Mouse (Mus musculus): ENCODE data around the gene 6030458C11Rik. TPM values are rescaled to one million over a fixed set of nuclear protein-coding genes. Genes with fewer than 3 reads are reported as not detected.
A peak's percentile ranks its signal among the peaks of the same experiment; 100 is the strongest.

The 6030458C11Rik gene
- polyA plus RNA-seq, 1 experiment from 2014 or later = 31.3 TPM

DNA sequence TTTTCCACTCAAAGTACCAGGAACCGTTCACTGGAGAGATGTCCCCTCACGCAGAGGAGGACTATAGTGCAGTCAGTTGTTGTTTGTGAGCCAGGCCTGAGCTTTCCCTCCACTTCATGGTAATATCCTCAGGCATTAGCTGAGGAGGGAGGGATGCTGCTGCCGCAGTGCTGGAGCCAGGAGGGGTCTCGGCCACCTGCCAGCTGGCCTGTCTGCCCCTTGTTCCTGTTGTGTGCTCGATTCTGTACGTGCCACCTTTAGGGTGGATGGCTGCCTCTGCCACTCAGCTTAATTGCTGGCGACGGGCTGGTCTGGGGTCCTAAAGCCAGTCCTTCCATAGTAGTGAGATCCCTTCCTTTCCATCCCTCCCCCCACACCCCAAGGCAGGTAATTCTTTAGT lies 29.0 kb upstream of the 6030458C11Rik start:
- H3K4me2 ChIP-seq (ENCODE audit: low read length) = no peak overlapping the region
- H3K4me1 ChIP-seq (ENCODE audit: control insufficient read depth, insufficient read depth, low read length) = no peaks in the 10 kb centered on the region
- no peak overlapping the region for H3K4me3 ChIP-seq (ENCODE audit: low read depth, low read length)
- no peaks in the 10 kb centered on the region for H3K27me3 ChIP-seq (ENCODE audit: control insufficient read depth, insufficient read depth, low read depth, low read length)
- H3K9ac ChIP-seq (ENCODE audit: low read depth, low read length) = no peak overlapping the region
- H3K36me3 ChIP-seq (ENCODE audit: control insufficient read depth, insufficient read depth, low read length) = peaks cover 36% of the 10 kb centered on the region
- no peaks in the 10 kb centered on the region for H3K9me3 ChIP-seq (replicated peaks; ENCODE audit: control insufficient read depth, low read length, poor library complexity, severe bottlenecking)
- WGBS = 95% methylated on average over 7 of the region's 8 CpGs
- ATAC-seq = no peak
- no peak overlapping the region for H3K27ac ChIP-seq (ENCODE audit: low read length)

- H3K27me3 ChIP-seq (ENCODE audit: control insufficient read depth, insufficient read depth, low read depth, low read length) = no peaks in the 10 kb centered on the region
- H3K36me3 ChIP-seq (ENCODE audit: control insufficient read depth, insufficient read depth, low read length) = peaks cover 37% of the 10 kb centered on the region
- H3K9me3 ChIP-seq (replicated peaks; ENCODE audit: control insufficient read depth, low read length, poor library complexity, severe bottlenecking) = no peaks in the 10 kb centered on the region
- no peak for ATAC-seq
- 93% methylated on average over 4 of the region's 4 CpGs for WGBS
- no peak overlapping the region for H3K4me3 ChIP-seq (ENCODE audit: low read depth, low read length)
- no peak overlapping the region for H3K9ac ChIP-seq (ENCODE audit: low read depth, low read length)
- H3K27ac ChIP-seq (ENCODE audit: low read length) = no peak overlapping the region
- H3K4me1 ChIP-seq (ENCODE audit: control insufficient read depth, insufficient read depth, low read length) = no peaks in the 10 kb centered on the region
- no peak overlapping the region for H3K4me2 ChIP-seq (ENCODE audit: low read length)
Measured at GRCm38 (mm10) chr15:12849373-12849772, 24.9 kb upstream of the 6030458C11Rik start.

GRCm38 (mm10) chr15:12848196-12848975 lies 23.9 kb upstream of the 6030458C11Rik start:
- Histone ChIP-seq H3K27me3 (ENCODE audit: control insufficient read depth, insufficient read depth, low read depth, low read length) (no peaks in the 10 kb centered on the region), H3K4me1 (ENCODE audit: control insufficient read depth, insufficient read depth, low read length) (no peaks in the 10 kb centered on the region), H3K36me3 (ENCODE audit: control insufficient read depth, insufficient read depth, low read length) (peaks cover 39% of the 10 kb centered on the region), H3K4me3 (ENCODE audit: low read depth, low read length) (no peak overlapping the region), H3K9ac (ENCODE audit: low read depth, low read length) (no peak overlapping the region), H3K27ac (ENCODE audit: low read length) (no peak overlapping the region), H3K9me3 (replicated peaks; ENCODE audit: control insufficient read depth, low read length, poor library complexity, severe bottlenecking) (no peaks in the 10 kb centered on the region), H3K4me2 (ENCODE audit: low read length) (no peak overlapping the region)
- 91% methylated on average over 11 of the region's 11 CpGs for WGBS
- no peak for ATAC-seq

- no peak overlapping the region for H3K4me3 ChIP-seq (ENCODE audit: low read depth, low read length)
- H3K9ac ChIP-seq (ENCODE audit: low read depth, low read length) = no peak overlapping the region
- peaks cover 41% of the 10 kb centered on the region for H3K36me3 ChIP-seq (ENCODE audit: control insufficient read depth, insufficient read depth, low read length)
- WGBS = 85% methylated on average over 7 of the region's 7 CpGs
- H3K4me2 ChIP-seq (ENCODE audit: low read length) = no peak overlapping the region
- H3K27ac ChIP-seq (ENCODE audit: low read length) = no peak overlapping the region
- no peaks in the 10 kb centered on the region for H3K27me3 ChIP-seq (ENCODE audit: control insufficient read depth, insufficient read depth, low read depth, low read length)
- no peaks in the 10 kb centered on the region for H3K4me1 ChIP-seq (ENCODE audit: control insufficient read depth, insufficient read depth, low read length)
- no peaks in the 10 kb centered on the region for H3K9me3 ChIP-seq (replicated peaks; ENCODE audit: control insufficient read depth, low read length, poor library complexity, severe bottlenecking)
- ATAC-seq = no peak
Measured at GRCm38 (mm10) chr15:12842833-12843232, 18.4 kb upstream of the 6030458C11Rik start.

DNA sequence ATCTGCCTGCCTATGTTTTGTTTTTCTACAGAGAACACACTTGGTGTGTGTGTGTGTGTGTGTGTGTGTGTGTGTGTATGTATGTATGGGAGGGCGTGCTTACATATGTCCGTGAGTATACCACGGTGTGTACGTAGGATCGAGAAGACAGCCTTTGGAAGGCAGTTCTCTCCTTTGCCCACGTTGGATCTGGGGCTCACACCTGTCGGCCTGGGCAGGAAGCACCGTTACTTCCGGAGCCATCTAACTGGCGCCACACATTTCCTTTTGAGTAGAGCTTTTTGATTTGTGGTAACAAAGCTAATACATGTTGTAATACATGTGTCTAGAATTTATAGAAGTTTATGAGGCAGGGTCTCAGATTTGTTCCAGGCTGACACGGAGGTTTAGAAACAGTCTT lies 16.3 kb upstream of the 6030458C11Rik start:
- no peak overlapping the region for H3K27ac ChIP-seq (ENCODE audit: low read length)
- 95% methylated on average over 11 of the region's 11 CpGs for WGBS
- H3K4me3 ChIP-seq (ENCODE audit: low read depth, low read length) = no peak overlapping the region
- H3K27me3 ChIP-seq (ENCODE audit: control insufficient read depth, insufficient read depth, low read depth, low read length) = no peaks in the 10 kb centered on the region
- no peak overlapping the region for H3K9ac ChIP-seq (ENCODE audit: low read depth, low read length)
- no peaks in the 10 kb centered on the region for H3K9me3 ChIP-seq (replicated peaks; ENCODE audit: control insufficient read depth, low read length, poor library complexity, severe bottlenecking)
- peaks cover 49% of the 10 kb centered on the region for H3K36me3 ChIP-seq (ENCODE audit: control insufficient read depth, insufficient read depth, low read length)
- ATAC-seq = no peak
- H3K4me1 ChIP-seq (ENCODE audit: control insufficient read depth, insufficient read depth, low read length) = no peaks in the 10 kb centered on the region
- no peak overlapping the region for H3K4me2 ChIP-seq (ENCODE audit: low read length)

GRCm38 (mm10) chr15:12834231-12834630 lies 9.8 kb upstream of the 6030458C11Rik start:
- H3K27ac ChIP-seq (ENCODE audit: low read length) = no peak overlapping the region
- H3K9ac ChIP-seq (ENCODE audit: low read depth, low read length) = no peak overlapping the region
- no peaks in the 10 kb centered on the region for H3K9me3 ChIP-seq (replicated peaks; ENCODE audit: control insufficient read depth, low read length, poor library complexity, severe bottlenecking)
- peaks cover 53% of the 10 kb centered on the region for H3K36me3 ChIP-seq (ENCODE audit: control insufficient read depth, insufficient read depth, low read length)
- H3K4me2 ChIP-seq (ENCODE audit: low read length) = no peak overlapping the region
- no peaks in the 10 kb centered on the region for H3K27me3 ChIP-seq (ENCODE audit: control insufficient read depth, insufficient read depth, low read depth, low read length)
- no peaks in the 10 kb centered on the region for H3K4me1 ChIP-seq (ENCODE audit: control insufficient read depth, insufficient read depth, low read length)
- whole genome bisulfite sequencing = 92% methylated on average over 24 of the region's 24 CpGs
- peak; percentile 67; the same call in 1 of the 2 replicates for ATAC-seq
- H3K4me3 ChIP-seq (ENCODE audit: low read depth, low read length) = no peak overlapping the region

DNA sequence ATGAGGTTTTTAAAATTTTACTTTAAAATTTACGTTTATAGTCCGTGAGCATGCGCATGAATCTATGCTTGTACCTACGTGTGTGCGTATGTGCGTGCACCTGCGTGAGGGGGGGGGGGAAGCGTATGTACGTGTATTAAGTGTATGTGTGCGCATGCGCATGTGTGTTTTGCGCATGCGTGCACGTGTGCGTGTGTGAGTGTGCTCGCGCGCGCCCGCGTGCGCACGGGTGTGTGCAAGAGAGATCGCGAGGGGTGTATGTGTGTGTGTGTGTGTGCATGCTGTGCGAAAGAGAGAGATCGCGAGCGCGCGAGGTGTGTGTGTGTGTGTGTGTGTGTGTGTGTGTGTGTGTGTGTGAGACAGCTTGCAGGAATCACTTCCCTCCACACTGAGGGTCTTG lies 8.9 kb upstream of the 6030458C11Rik start:
- H3K9ac ChIP-seq (ENCODE audit: low read depth, low read length) = no peak overlapping the region
- peaks cover 52% of the 10 kb centered on the region for H3K36me3 ChIP-seq (ENCODE audit: control insufficient read depth, insufficient read depth, low read length)
- WGBS = 97% methylated on average over 31 of the region's 31 CpGs
- no peak overlapping the region for H3K4me3 ChIP-seq (ENCODE audit: low read depth, low read length)
- H3K27ac ChIP-seq (ENCODE audit: low read length) = no peak overlapping the region
- no peaks in the 10 kb centered on the region for H3K9me3 ChIP-seq (replicated peaks; ENCODE audit: control insufficient read depth, low read length, poor library complexity, severe bottlenecking)
- ATAC-seq = no peak
- H3K27me3 ChIP-seq (ENCODE audit: control insufficient read depth, insufficient read depth, low read depth, low read length) = no peaks in the 10 kb centered on the region
- no peak overlapping the region for H3K4me2 ChIP-seq (ENCODE audit: low read length)
- no peaks in the 10 kb centered on the region for H3K4me1 ChIP-seq (ENCODE audit: control insufficient read depth, insufficient read depth, low read length)

DNA sequence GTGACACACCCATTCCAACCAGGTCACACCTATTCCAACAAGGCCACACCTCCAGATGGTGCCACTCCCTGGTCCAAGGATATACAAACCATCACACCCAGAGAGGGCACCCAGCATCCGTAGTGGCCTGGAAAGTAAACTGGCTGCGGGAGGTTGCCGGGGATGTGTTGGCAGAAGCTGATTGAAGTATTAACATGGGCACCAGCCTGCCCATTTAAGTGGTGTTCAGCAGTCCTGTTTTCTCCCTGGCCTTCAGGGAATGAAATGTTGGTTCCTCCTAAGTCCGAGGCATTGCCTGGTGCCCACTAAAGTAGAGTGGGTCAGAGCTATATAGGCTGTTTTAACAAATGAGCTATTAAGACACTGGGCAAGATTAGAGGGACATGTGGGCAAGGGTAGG lies 8.2 kb upstream of the 6030458C11Rik start:
- WGBS = 96% methylated on average over 4 of the region's 4 CpGs
- ATAC-seq = no peak
- no peaks in the 10 kb centered on the region for H3K27me3 ChIP-seq (ENCODE audit: control insufficient read depth, insufficient read depth, low read depth, low read length)
- no peak overlapping the region for H3K27ac ChIP-seq (ENCODE audit: low read length)
- peaks cover 45% of the 10 kb centered on the region for H3K36me3 ChIP-seq (ENCODE audit: control insufficient read depth, insufficient read depth, low read length)
- H3K9ac ChIP-seq (ENCODE audit: low read depth, low read length) = no peak overlapping the region
- no peaks in the 10 kb centered on the region for H3K9me3 ChIP-seq (replicated peaks; ENCODE audit: control insufficient read depth, low read length, poor library complexity, severe bottlenecking)
- no peak overlapping the region for H3K4me3 ChIP-seq (ENCODE audit: low read depth, low read length)
- no peaks in the 10 kb centered on the region for H3K4me1 ChIP-seq (ENCODE audit: control insufficient read depth, insufficient read depth, low read length)
- H3K4me2 ChIP-seq (ENCODE audit: low read length) = no peak overlapping the region

GRCm38 (mm10) chr15:12829878-12830277 lies 5.4 kb upstream of the 6030458C11Rik start:
- no peak overlapping the region for H3K4me2 ChIP-seq (ENCODE audit: low read length)
- peaks cover 25% of the 10 kb centered on the region for H3K36me3 ChIP-seq (ENCODE audit: control insufficient read depth, insufficient read depth, low read length)
- no peak overlapping the region for H3K9ac ChIP-seq (ENCODE audit: low read depth, low read length)
- H3K27ac ChIP-seq (ENCODE audit: low read length) = no peak overlapping the region
- H3K9me3 ChIP-seq (replicated peaks; ENCODE audit: control insufficient read depth, low read length, poor library complexity, severe bottlenecking) = no peaks in the 10 kb centered on the region
- peaks cover 13% of the 10 kb centered on the region for H3K4me1 ChIP-seq (ENCODE audit: control insufficient read depth, insufficient read depth, low read length)
- WGBS = 96% methylated on average over 3 of the region's 3 CpGs
- H3K27me3 ChIP-seq (ENCODE audit: control insufficient read depth, insufficient read depth, low read depth, low read length) = no peaks in the 10 kb centered on the region
- no peak overlapping the region for H3K4me3 ChIP-seq (ENCODE audit: low read depth, low read length)
- no peak for ATAC-seq
